Mouse (Mus musculus): ENCODE measurements at regions not wholly inside any gene's neighbourhood (a gene's known extent, or its start where the extent isn't known, plus 50 kb on each side); places are given as distances from the start of the nearest gene placed in this dataset.

- no peak for TF ChIP-seq CTCF (conservative IDR thresholded peaks at IDR 0.05; ENCODE audit: low read length)
- TF ChIP-seq NANOG (IDR thresholded peaks at IDR 0.05; ENCODE audit: borderline replicate concordance, low read length): no peak
Observed at GRCm38 (mm10) chr4:95283789-95284188, 231.8 kb upstream of the Jun start.

All from E14TG2a.4 (cell line).